Mouse (Mus musculus): ENCODE measurements around the gene Rab3gap2.

Gene Rab3gap2

GRCm38 (mm10) chr1:185203909-185204661, at the start of gene Rab3gap2:
Gene Rab3gap2 (plus strand): TSS chr1:185204117.
- peak; percentile 99 for DNase-seq

GRCm38 (mm10) chr1:185173641-185174040, 30.3 kb upstream of the Rab3gap2 start:
- no peak for DNase-seq

- peak; percentile 73 for DNase-seq
These were observed 26.1 kb upstream of the Rab3gap2 start for GRCm38 (mm10) chr1:185177860-185178259.

GRCm38 (mm10) chr1:185183591-185184330, 20.2 kb upstream of the Rab3gap2 start:
- DNase-seq, result no peak

- DNase-seq, result peak; percentile 87
These were observed 18.4 kb upstream of the Rab3gap2 start for GRCm38 (mm10) chr1:185185556-185185955.

GRCm38 (mm10) chr1:185187135-185187785, 16.7 kb upstream of the Rab3gap2 start:
- DNase-seq, result peak; percentile 59

GRCm38 (mm10) chr1:185189901-185190300, 14.0 kb upstream of the Rab3gap2 start:
- no peak for DNase-seq

- DNase-seq, result no peak
These were observed 11.8 kb upstream of the Rab3gap2 start for GRCm38 (mm10) chr1:185192087-185192486.

- DNase-seq, result no peak
These were observed 10.4 kb upstream of the Rab3gap2 start for GRCm38 (mm10) chr1:185193509-185193908.

GRCm38 (mm10) chr1:185196323-185196722, 7.6 kb upstream of the Rab3gap2 start:
- DNase-seq, result no peak

- DNase-seq, result no peak
These were observed 3.1 kb upstream of the Rab3gap2 start for GRCm38 (mm10) chr1:185200571-185201395.

- DNase-seq, result no peak
These were observed 1.9 kb upstream of the Rab3gap2 start for GRCm38 (mm10) chr1:185201994-185202393.

- DNase-seq, result no peak
These were observed 565 bp upstream of the Rab3gap2 start for GRCm38 (mm10) chr1:185203196-185203908.

- no peak for DNase-seq
These were observed 1.2 kb downstream of the Rab3gap2 start for GRCm38 (mm10) chr1:185205090-185205489.

GRCm38 (mm10) chr1:185207851-185208595, 4.1 kb downstream of the Rab3gap2 start:
- no peak for DNase-seq

GRCm38 (mm10) chr1:185208766-185209165, 4.8 kb downstream of the Rab3gap2 start:
- no peak for DNase-seq

- no peak for DNase-seq
These were observed 5.8 kb downstream of the Rab3gap2 start for GRCm38 (mm10) chr1:185209641-185210176.

- no peak for DNase-seq
These were observed 12.4 kb downstream of the Rab3gap2 start for GRCm38 (mm10) chr1:185216360-185216759.

GRCm38 (mm10) chr1:185216762-185217161, 12.8 kb downstream of the Rab3gap2 start:
- no peak for DNase-seq

GRCm38 (mm10) chr1:185217966-185218365, 14.0 kb downstream of the Rab3gap2 start:
- no peak for DNase-seq

GRCm38 (mm10) chr1:185226889-185227288, 23.0 kb downstream of the Rab3gap2 start:
- DNase-seq, result no peak

Measured in right cerebral cortex, adult 18-20 months (tissue).